Mouse (Mus musculus): Measurements from ENCODE around the gene Arpc5. TPM values are rescaled to one million over a fixed set of nuclear protein-coding genes. Genes with fewer than 3 reads are reported as not detected.
A peak's percentile ranks its signal among the peaks of the same experiment; 100 is the strongest.

Gene Arpc5
- total RNA-seq, 2 experiments from 2014 or later: 11.9 to 12.5 TPM

DNA sequence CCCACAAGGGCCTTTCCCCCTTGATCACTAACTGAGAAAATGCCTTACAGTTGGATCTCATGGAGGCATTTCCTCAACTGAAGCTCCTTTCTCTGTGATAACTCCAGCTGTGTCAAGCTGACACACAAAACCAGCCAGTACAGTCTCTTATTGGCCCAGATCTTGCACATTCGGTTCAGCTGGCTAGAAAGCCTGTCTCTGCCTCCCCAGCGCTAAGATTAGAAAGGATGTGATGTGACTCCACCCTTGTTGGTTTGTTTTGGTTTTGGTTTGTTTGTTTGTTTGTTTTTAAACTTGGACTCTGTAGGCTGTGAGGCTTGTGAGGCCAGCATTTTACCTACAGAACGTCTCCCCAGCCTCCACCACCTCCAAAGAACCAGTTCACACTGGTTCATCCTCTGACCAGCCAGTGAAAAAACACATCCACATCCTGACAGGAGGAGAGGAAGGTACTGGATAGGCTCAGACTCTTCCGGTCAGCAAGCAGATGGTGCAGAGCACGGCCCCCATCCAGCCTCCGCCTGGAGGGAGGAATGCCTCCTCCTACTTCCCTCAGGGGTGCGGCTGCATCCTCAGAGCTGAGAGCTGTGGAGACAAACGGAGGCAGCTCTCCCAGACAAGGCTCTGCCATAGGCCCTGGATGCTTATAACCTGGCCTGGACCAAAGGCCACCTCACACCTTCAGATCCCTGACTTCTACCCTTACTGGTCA is 43.4 kb downstream of the Arpc5 start:
- intact Hi-C loops (cut with DNase I): no loop called here
- peak in 1 of 2 experiments; percentile 22 for DNase-seq

DNA sequence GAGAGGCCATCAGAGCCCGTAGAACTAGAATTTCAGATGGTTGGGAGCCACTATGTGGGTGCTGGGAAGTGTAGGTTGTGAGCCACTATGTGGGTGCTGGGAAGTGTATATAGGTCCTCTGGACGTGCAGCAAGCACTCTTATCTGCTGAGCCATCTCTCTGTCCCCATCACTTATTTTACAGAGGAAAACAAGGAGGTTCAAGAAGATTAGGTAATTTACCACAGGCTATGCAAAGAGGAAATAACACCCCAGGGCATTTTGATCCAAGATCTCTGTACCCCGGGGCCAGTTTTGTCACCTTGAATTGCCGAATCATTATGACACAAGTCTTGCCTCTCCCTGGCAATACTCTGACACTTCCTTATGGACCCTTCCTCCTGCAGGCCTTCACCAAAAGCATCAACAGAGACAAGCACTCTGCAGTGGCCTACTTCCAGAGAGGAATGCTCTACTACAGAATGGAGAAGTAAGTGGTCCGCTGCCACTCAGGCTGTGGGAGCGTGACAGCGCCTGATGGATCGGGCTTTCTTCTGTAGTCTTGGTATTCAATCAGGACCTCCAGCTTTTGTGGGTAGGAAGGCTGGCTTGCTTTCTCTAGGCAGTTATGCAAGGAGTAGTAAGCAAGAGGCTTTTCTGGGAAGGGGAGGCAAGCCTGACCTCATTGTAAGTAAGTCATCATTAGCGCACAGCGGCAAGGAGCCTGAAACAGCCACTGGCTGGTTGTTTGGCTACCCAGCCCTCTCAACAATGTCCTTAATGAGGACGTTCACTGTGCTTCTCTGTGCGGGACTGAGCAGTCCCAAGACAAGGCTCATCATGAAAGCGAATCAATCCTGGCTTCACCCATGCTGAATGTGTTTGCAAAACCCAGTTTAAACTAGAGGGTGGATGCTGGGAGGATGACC is 44.4 kb downstream of the Arpc5 start:
- intact Hi-C loops (cut with DNase I): no loop called here
- DNase-seq: no peak

DNA sequence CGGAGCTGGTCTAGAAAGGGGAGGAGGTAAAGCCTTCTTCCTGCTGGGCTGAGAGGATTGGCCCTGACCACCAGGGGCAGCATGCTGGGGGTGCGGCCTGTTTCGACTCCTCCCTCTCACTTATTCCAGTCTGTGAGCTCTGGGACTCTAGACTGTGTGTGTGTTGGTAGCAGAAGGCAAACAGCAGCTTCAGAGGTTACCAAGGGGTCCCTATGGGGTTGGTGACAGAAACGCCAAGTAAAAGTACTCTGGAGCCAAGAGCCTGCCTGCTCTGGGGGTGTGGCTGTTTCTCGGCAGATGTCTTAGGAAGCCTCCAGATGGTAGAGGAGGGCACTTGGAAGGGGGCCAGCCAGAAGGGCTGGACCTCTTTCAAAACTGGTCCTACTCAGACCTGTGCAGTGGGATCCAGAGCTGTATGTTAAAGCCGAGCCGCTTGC is 48.9 kb downstream of the Arpc5 start:
- intact Hi-C loops (cut with DNase I): no loop called here
- DNase-seq: no peak

DNA sequence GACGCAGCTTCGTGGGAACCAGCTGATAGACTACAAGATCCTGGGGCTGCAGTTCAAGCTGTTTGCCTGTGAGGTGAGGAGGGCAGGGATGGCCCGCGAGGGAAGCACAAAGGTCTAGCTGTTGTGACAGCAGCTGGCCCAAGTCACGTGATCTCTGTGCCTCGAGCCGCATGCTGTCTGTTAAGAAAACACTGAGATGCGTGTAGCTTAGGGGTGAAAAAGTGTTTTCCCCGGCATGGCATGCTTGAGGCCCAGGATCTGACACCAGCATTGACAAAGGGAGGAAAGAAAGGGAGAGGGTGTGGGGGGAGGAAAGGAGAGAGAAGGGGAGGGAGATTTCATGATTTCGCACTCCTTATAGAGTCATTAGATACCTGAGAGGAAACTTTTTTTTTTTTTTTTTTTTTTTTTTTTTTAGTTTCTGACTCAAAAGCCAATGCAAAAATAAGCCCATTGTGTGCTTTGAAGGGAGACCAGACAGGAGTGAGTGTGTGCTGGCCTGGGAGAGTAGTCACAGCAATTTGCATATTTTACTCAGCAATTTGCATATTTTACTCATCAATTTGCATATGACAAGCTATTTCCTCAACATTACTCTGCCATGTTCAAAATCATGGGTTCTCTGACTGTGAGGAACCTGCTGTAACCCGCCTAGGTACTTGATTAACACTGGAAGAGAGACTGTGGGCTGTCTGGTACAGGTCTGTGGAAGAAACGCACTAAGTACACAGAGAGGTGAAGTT is 50.9 kb downstream of the Arpc5 start:
- DNase-seq: no peak
- intact Hi-C loops (cut with DNase I): no loop called here

DNA sequence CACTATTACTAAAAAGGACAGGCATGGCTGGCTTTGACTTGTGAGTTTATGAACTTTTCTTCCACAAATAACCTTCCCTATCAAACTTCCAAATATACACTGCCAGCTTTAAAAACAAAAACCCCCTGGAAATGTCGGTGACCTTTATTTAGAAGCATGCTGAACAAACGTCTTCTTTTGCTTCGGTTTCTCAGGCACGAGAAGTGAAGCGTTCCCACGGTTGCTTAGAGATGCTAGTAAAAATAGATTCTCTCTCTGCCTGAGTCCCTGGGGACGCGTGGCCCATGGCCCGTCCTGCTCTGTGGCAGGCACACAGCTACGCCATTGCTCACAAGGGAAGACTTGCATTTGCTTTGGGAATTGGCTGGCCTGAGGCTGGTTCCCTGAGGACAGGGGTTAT is 51.5 kb downstream of the Arpc5 start:
- intact Hi-C loops (cut with DNase I): no loop called here
- DNase-seq: peak; percentile 35 to 39

DNA sequence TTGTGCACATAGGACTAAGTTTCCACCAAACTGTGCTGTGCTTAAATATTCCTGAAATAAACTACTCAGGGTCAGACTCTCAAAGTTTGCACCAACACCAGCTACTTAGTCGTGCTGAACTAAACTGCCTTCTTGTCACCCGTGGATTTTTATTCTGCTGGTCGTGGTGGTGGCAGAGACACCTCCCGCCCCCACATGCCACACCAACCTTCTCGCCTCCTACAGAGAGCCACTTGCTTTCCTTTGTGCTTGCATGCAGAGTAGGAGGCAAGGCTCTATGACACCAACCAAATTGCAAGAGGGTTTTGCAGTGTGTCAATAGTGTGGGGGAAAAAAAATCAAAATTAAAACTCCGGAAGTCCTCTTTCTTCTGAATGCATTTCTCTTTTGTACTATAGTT is 53.2 kb downstream of the Arpc5 start:
- intact Hi-C loops (cut with DNase I): no loop called here
- no peak for DNase-seq

DNA sequence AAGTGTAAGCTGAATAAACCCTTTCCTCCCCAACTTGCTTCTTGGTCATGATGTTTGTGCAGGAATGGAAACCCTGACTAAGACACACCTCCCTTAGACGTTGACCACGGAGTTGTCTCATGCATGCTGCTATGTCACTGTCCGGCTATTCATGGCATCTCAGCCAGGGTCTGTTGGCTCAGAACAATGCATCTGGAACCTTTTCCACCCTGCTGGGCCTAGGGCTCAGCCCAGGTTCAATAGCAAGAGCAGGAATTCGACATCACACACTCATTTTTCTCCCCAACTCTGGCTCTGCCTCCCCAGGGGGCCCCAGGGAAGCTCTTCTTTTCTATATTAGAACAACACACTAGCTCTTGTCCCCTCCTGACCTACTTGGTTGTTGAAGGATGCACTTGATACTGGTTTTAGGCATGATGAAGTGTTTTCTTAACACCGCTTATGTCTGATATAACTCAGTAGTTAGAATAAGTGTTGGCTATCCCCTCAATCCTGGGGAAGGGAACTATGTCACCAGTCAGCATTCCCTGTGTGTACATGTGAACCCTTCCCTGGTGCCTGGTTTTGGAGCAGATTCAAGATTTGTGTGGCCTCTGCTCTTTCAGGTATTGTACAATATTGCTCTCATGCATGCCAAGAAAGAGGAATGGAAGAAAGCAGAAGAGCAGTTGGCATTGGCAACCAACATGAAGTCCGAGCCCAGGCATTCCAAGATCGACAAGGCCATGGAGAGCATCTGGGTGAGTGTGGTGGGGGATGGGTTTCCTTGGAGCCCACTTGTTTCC is 54.8 kb downstream of the Arpc5 start:
- intact Hi-C loops (cut with DNase I): no loop called here
- no peak for DNase-seq

DNA sequence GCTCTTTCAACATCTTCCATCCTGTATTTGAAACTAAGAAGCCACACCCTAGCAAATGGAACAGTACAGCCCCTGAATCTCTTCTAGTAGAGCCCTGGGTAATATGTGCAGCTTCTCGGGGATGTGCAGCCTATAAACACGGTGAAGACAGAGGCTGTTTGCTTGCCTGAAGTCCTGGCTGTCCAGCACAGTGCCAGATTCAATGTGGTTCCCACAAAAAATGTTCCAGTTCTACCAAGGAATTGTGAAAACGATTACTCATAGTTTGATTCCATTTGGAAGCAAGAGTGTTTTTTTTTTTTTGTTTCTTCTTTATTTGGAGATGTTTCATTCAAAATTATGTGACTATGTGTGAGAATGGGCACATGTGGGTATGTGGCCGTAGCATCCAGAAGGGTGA is 55.4 kb downstream of the Arpc5 start:
- no peak for DNase-seq
- intact Hi-C loops (cut with DNase I): no loop called here

DNA sequence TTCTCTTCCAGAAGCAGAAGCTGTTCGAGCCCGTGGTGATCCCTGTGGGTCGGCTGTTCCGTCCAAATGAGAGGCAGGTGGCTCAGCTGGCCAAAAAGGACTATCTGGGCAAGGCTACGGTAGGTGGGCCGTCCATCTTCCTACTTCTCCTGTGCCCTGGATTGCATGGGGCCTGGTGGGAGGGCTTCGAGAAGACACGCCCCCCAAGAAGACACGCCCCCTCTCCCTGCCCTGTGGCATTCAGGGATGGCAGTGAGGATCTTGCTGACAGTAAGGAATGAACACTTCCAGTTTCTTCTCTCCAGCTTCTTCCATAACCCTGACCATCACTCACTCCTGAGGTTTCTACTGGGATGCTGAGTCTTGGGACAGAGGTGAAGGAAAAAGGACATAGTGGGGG is 57.9 kb downstream of the Arpc5 start:
- DNase-seq: no peak
- intact Hi-C loops (cut with DNase I): no loop called here

Other genes with a start within 250 kb of the Arpc5 start
- not detected for gene Apobec4, start 16.0 kb upstream of the Arpc5 start, total RNA-seq (2021)
- 10 to 100 TPM; 10.8 to 10.9 TPM for gene Rgl1, start 191 bp upstream of the Arpc5 start, total RNA-seq (2021)
- gene Ncf2, start 33.7 kb downstream of the Arpc5 start, total RNA-seq (2021): 1 to 10 TPM in 1 of 2 experiments, under 1 TPM in 1; 0.54 to 2.4 TPM
- 10 to 100 TPM; 33.5 to 34.4 TPM for gene Smg7, start 136.1 kb downstream of the Arpc5 start, total RNA-seq (2021)
- gene Nmnat2, start 188.5 kb downstream of the Arpc5 start, total RNA-seq (2021): under 1 TPM; 0.38 to 0.42 TPM

Measured in gastrocnemius, postnatal 36 days (tissue).